Mouse (Mus musculus) hindbrain, embryonic 14.5 days (tissue): ENCODE measurements at regions not wholly inside any gene's neighbourhood (a gene's known extent, or its start where the extent isn't known, plus 50 kb on each side); places are given as distances from the start of the nearest gene placed in this dataset.

Experiments
- ATAC-seq: fragments of 200-750 bp; cut with Nextera tagmentation; 2 replicates; pipeline ENCODE4 v1.8.0; 2017; ENCODE audit warnings: moderate number of reproducible peaks, mild to moderate bottlenecking, moderate TSS enrichment, moderate library complexity; ENCODE audit not compliant: low FRiP score
- DNase-seq: peaks from one replicate; pipeline ENCODE4 v3.0.0-alpha.2; 2015; ENCODE audit warnings: low spot score
- H3K27ac ChIP-seq: fragments of 300-500 bp; sonication (generic); 2 replicates; pipeline ENCODE4 v1.5.1; 2014; ENCODE audit warnings: mild to moderate bottlenecking, moderate library complexity
- H3K27me3 ChIP-seq: fragments of 300-500 bp; sonication (generic); 2 replicates; pipeline ENCODE4 v1.6.1; 2014; ENCODE audit warnings: mild to moderate bottlenecking, low read length, mixed read lengths; ENCODE audit not compliant: control insufficient read depth, insufficient read depth
- H3K36me3 ChIP-seq: fragments of 300-500 bp; sonication (generic); replicated peaks from 2 replicates; pipeline ENCODE4 v1.6.1; 2014; ENCODE audit not compliant: control insufficient read depth, insufficient read depth
- H3K4me1 ChIP-seq: fragments of 300-500 bp; sonication (generic); replicated peaks from 2 replicates; pipeline ENCODE4 v1.6.1; 2014; ENCODE audit warnings: antibody characterized with exemption, low read length, mixed read lengths; ENCODE audit not compliant: control insufficient read depth, insufficient read depth
- H3K4me2 ChIP-seq: fragments of 300-500 bp; sonication (generic); replicated peaks from 2 replicates; pipeline ENCODE4 v1.6.1; 2014; ENCODE audit warnings: mild to moderate bottlenecking, moderate library complexity
- H3K4me3 ChIP-seq: fragments of 300-500 bp; sonication (generic); replicated peaks from 2 replicates; pipeline ENCODE4 v1.5.1; 2014; ENCODE audit warnings: mild to moderate bottlenecking, low read length
- H3K9ac ChIP-seq: fragments of 300-500 bp; sonication (generic); 2 replicates; pipeline ENCODE4 v1.6.1; 2014
- H3K9me3 ChIP-seq: fragments of 300-500 bp; sonication (generic); 2 replicates; pipeline ENCODE4 v1.6.1; 2016; ENCODE audit warnings: low read length; ENCODE audit not compliant: control insufficient read depth
- WGBS: fragments of 180-500 bp; shearing (Covaris S2); extraction: QIAGEN DNeasy Blood & Tissue Kit; methylation state at CpG from one replicate; pipeline ENCODE4 v1.1.7; 2014; 5-methylcytosine and 5-hydroxymethylcytosine counted together

GRCm38 (mm10) chr8:42973619-42974539 lies 167.4 kb downstream of the Triml1 start:
- peak; percentile 31; the same call in 1 of the 2 replicates for ATAC-seq
- DNase-seq = no peak
- WGBS = 59% methylated on average over 18 of the region's 18 CpGs

DNA sequence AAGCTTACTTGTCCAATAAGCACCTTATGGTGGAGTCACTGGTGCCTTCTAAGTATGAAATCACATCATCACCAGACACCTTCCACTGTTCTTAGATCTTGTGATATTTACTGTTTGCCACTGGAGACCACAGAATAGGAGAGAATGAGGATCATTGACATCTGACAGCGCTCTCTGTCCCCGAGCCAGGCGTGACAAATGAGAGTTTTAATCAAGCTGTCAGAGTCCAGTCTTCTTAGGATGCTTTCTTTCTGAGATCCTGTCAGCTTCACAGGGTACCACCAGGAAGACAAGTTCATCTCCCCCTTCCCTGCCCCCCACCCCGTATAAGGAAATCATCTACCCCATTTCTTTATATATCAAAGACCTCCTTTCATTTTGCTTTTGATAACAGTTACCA lies 168.7 kb downstream of the Triml1 start:
- 36% methylated on average over 4 of the region's 4 CpGs for WGBS
- no peak for ATAC-seq
- Histone ChIP-seq H3K27ac (no peak overlapping the region), H3K9ac (no peak overlapping the region), H3K36me3 (no peaks in the 10 kb centered on the region), H3K4me3 (no peak overlapping the region), H3K9me3 (no peaks in the 10 kb centered on the region), H3K27me3 (no peaks in the 10 kb centered on the region), H3K4me2 (no peak overlapping the region), H3K4me1 (peaks cover 5% of the 10 kb centered on the region; the same call in 1 of the 2 replicates)
- no peak for DNase-seq

More at GRCm38 (mm10) chr8:42973619-42974539, 167.4 kb downstream of the Triml1 start:
- Histone ChIP-seq H3K27ac (no peak overlapping the region), H3K36me3 (no peaks in the 10 kb centered on the region), H3K4me1 (no peaks in the 10 kb centered on the region), H3K27me3 (no peaks in the 10 kb centered on the region), H3K4me3 (no peak overlapping the region), H3K9ac (no peak overlapping the region), H3K4me2 (no peak overlapping the region; the same call in 1 of the 2 replicates), H3K9me3 (no peaks in the 10 kb centered on the region)

DNA sequence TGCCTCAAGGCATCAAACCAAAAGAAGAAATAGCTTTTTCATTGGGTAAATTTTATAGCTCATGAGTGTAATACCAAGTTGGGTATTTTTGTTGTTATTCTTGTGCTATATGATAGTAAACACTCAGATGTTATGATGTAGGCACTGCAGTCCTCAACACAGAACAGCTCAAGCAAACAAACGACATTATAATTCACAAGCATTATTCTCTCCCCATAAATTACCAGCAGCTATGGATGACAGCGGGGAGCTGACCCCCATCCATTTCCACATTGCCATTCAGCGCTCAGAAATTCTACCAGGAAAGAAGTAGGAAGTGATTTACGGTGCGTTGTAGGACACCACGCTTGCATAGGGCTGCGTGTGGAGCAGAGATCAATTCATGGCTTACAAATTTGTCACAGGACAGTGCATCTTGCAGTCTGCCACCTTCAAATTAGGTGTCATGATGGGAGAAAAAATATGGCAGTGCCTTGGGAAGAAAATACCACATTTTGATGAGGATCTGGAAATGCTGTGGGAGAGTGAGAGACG lies 173.4 kb downstream of the Triml1 start:
- H3K36me3 ChIP-seq = no peaks in the 10 kb centered on the region
- no peak overlapping the region for H3K4me3 ChIP-seq
- H3K4me1 ChIP-seq = peaks cover 5% of the 10 kb centered on the region; the same call in 1 of the 2 replicates
- no peak overlapping the region for H3K27ac ChIP-seq
- H3K27me3 ChIP-seq = no peaks in the 10 kb centered on the region
- no peaks in the 10 kb centered on the region for H3K9me3 ChIP-seq
- H3K4me2 ChIP-seq = peak overlapping the region; percentile 22
- WGBS = 43% methylated on average over 8 of the region's 8 CpGs
- no peak overlapping the region for H3K9ac ChIP-seq
- ATAC-seq (peak; percentile 21; the same call in 1 of the 2 replicates), DNase-seq (no peak)

DNA sequence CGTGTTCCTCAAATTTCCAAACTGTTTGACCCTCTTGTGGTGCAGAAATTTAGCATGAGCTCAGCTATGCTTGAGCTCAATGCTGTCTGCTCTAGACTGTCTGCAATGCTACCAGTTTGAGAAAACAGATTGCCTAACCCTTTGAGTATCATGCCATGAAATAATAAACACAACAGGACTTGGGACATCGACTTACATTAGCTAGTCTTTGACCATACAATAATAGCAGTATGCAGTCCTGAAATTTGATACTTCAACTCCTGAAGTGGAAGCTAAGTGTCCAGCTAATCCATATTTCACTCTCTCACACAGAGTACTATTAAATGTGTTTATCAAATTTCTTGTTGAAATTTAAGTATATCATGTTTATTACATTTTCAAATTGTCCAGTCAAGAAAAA lies 176.8 kb downstream of the Triml1 start:
- Histone ChIP-seq H3K36me3 (no peaks in the 10 kb centered on the region), H3K4me3 (no peak overlapping the region), H3K9ac (no peak overlapping the region), H3K27me3 (no peaks in the 10 kb centered on the region), H3K4me1 (peaks cover 5% of the 10 kb centered on the region; the same call in 1 of the 2 replicates), H3K4me2 (no peak overlapping the region), H3K27ac (no peak overlapping the region), H3K9me3 (no peaks in the 10 kb centered on the region)
- 91% methylated on average over 2 of the region's 2 CpGs for WGBS
- no peak for DNase-seq
- ATAC-seq = no peak

DNA sequence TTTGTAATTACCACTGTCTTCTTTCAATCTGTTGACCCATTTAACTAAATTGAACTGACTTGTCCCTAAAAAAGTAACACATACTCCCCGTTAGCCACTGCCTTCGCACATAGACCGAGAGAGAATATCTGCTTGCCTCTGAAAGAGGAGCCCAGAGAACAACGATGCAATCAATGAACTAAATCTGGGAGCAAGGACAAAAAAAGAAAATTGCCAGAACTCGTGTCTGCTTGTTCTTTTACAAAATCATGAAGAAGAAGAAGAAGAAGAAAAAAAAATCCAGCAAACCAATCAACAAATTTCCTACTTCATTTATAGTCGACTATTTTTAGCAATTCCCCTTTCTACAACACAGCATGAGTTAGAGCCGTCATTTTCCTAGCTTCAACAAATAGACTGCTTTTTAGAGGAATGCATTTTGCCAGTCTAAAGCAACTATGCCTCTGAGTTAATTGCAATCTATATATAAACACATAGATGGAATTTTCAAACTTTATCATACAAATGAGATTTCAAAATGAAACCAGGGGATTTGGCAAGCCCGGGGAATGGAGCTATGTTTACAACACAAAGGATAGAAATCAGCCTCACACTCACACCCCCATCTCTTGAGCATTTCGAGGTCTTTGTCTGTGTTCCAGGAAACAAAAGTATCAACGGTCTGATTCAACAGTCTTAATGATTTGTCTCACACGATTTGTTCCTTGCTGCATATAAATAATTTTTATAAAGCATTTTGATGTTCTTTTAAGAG lies 183.1 kb downstream of the Triml1 start:
- Histone ChIP-seq H3K4me1 (no peaks in the 10 kb centered on the region), H3K27ac (no peak overlapping the region), H3K36me3 (no peaks in the 10 kb centered on the region), H3K4me2 (no peak overlapping the region), H3K4me3 (no peak overlapping the region), H3K27me3 (no peaks in the 10 kb centered on the region), H3K9ac (no peak overlapping the region), H3K9me3 (no peaks in the 10 kb centered on the region)
- no peak for ATAC-seq
- WGBS = 83% methylated on average over 11 of the region's 11 CpGs
- DNase-seq = no peak

DNA sequence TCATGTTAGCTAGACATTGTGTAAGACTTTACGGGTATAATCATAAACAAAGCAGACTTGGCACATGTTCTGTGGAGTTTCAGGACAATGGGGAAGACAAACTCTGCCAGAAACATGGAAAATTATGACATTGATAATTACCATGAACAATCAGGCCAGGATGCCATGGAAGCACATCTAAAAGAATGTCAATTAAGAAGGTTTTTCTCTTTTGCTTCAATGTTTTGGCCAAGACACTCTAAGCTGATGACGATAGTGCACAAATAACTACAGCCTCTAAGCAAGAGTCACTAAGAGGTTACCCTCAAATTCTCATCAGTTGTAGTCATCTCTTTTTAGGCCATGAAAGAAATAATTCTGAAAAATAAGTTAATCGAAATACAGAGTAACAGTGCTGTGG lies 208.7 kb downstream of the Triml1 start:
- H3K4me3 ChIP-seq = no peak overlapping the region
- H3K9ac ChIP-seq = no peak overlapping the region
- H3K27me3 ChIP-seq = no peaks in the 10 kb centered on the region
- 78% methylated on average over 3 of the region's 3 CpGs for WGBS
- DNase-seq = no peak
- no peaks in the 10 kb centered on the region for H3K9me3 ChIP-seq
- no peaks in the 10 kb centered on the region for H3K4me1 ChIP-seq
- H3K36me3 ChIP-seq = no peaks in the 10 kb centered on the region
- no peak overlapping the region for H3K4me2 ChIP-seq
- H3K27ac ChIP-seq = no peak overlapping the region
- no peak; the same call in 1 of the 2 replicates for ATAC-seq

DNA sequence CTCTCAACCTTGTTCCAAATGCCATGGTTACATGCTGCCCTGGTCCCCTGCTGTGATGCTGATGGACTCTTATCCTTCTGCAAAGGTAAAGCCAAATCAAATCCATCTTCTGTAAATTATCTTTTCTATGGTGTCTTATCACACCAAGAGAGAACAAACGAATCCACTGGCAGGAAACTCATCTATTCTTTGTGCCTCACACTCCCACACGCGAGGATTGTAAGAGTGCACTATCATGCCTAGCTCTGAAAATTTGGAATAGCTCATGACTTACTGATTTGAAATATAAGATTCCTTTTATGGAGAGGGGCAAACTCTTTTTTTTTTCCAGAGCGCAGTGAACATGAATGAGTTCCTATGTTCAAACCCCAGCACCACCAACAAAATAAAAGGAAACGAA lies 249.6 kb downstream of the Triml1 start:
- no peaks in the 10 kb centered on the region for H3K27me3 ChIP-seq
- ATAC-seq = no peak
- WGBS = 92% methylated on average over 5 of the region's 5 CpGs

DNA sequence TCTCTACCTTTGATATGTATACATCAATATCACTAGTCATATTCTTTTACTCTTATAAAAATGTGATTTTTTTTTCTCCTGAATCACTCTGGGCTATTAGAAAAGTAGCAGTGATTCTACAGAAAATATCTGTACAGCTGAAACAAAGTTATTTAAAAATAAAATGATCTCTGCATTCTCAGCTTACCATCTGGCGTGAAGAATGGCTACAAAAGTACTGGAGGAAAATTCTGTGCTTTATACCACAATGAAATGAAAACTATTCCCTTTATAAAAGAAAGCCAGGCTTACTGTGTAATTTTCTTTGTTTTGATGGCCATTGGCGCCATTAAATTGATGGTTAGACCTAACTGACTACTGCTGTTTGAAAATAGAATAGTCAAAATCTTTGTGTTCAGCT lies 254.8 kb downstream of the Triml1 start:
- H3K4me2 ChIP-seq = no peak overlapping the region
- H3K4me1 ChIP-seq = no peaks in the 10 kb centered on the region
- 95% methylated on average over 2 of the region's 2 CpGs for WGBS
- H3K9ac ChIP-seq = no peak overlapping the region
- no peaks in the 10 kb centered on the region for H3K9me3 ChIP-seq
- no peaks in the 10 kb centered on the region for H3K27me3 ChIP-seq
- H3K4me3 ChIP-seq = no peak overlapping the region
- no peak for DNase-seq
- no peak overlapping the region for H3K27ac ChIP-seq
- no peaks in the 10 kb centered on the region for H3K36me3 ChIP-seq
- no peak for ATAC-seq

More for the DNA sequence above, 249.6 kb downstream of the Triml1 start:
- Histone ChIP-seq H3K27ac (no peak overlapping the region), H3K4me1 (no peaks in the 10 kb centered on the region), H3K4me2 (no peak overlapping the region), H3K36me3 (no peaks in the 10 kb centered on the region), H3K9ac (no peak overlapping the region), H3K4me3 (no peak overlapping the region), H3K9me3 (no peaks in the 10 kb centered on the region)
- no peak for DNase-seq

- Histone ChIP-seq H3K4me1 (no peaks in the 10 kb centered on the region), H3K36me3 (no peaks in the 10 kb centered on the region), H3K27ac (no peak overlapping the region), H3K9me3 (no peaks in the 10 kb centered on the region), H3K27me3 (no peaks in the 10 kb centered on the region), H3K4me2 (no peak overlapping the region), H3K4me3 (no peak overlapping the region), H3K9ac (no peak overlapping the region)
- no peak for ATAC-seq
- no peak for DNase-seq
- WGBS = 93% methylated on average over 3 of the region's 3 CpGs
Observed at GRCm38 (mm10) chr8:42870262-42870661, 271.0 kb downstream of the Triml1 start.
